Mouse (Mus musculus) hematopoietic stem cell, adult 5-6 weeks (primary cell): ENCODE data around the gene Fam168a. TPM values are rescaled to one million over a fixed set of nuclear protein-coding genes. Genes with fewer than 3 reads are reported as not detected.

Source experiments
- ATAC-seq, 2 experiments: fragments of 125-278 bp in 1 of 2; replicated peaks in 1 of 2; 2 replicates each; pipeline ENCODE4 v1.8.0; 2016 to 2017; ENCODE audit warnings: inconsistent platforms in 2 of 2, mild to moderate bottlenecking in 2 of 2, moderate number of reproducible peaks in 2 of 2, low read depth in 1 of 2, moderate TSS enrichment in 1 of 2; ENCODE audit not compliant: low FRiP score in 2 of 2, poor library complexity in 2 of 2, severe bottlenecking in 2 of 2, insufficient read depth in 1 of 2, low TSS enrichment in 1 of 2
- total RNA-seq: library from RNA; stranded (forward); fragments of 172-1452, 232-1000 nt; gene quantifications from 2 replicates; pipeline ENCODE4 v1.2.3, GENCODE M21; 2017

Fam168a gene
- total RNA-seq, 1 experiment from 2014 or later, result 18.6 TPM

GRCm38 (mm10) chr7:100758718-100759117 is 52.3 kb downstream of the Fam168a start:
- ATAC-seq, result no peak

- no peak for ATAC-seq
Measured at GRCm38 (mm10) chr7:100762726-100763125, 56.3 kb downstream of the Fam168a start.

- ATAC-seq, result no peak
Measured at GRCm38 (mm10) chr7:100767568-100767967, 61.1 kb downstream of the Fam168a start.

- ATAC-seq, result no peak
Measured at GRCm38 (mm10) chr7:100768009-100768408, 61.6 kb downstream of the Fam168a start.

GRCm38 (mm10) chr7:100769534-100770083 is 63.2 kb downstream of the Fam168a start:
- no peak for ATAC-seq

GRCm38 (mm10) chr7:100770669-100771341 is 64.4 kb downstream of the Fam168a start:
- no peak for ATAC-seq

- ATAC-seq, result no peak
Measured at GRCm38 (mm10) chr7:100774189-100774588, 67.8 kb downstream of the Fam168a start.

- no peak for ATAC-seq
Measured at GRCm38 (mm10) chr7:100775810-100776209, 69.4 kb downstream of the Fam168a start.

- peak; percentile 17 to 29; a peak in 1 of 4 replicates for ATAC-seq
Measured at GRCm38 (mm10) chr7:100780192-100780591, 73.8 kb downstream of the Fam168a start.

- no peak for ATAC-seq
Measured at GRCm38 (mm10) chr7:100784650-100785049, 78.2 kb downstream of the Fam168a start.

- ATAC-seq, result no peak
Measured at GRCm38 (mm10) chr7:100785426-100785825, 79.0 kb downstream of the Fam168a start.

GRCm38 (mm10) chr7:100786078-100786477 is 79.6 kb downstream of the Fam168a start:
- no peak; a peak in 1 of 4 replicates for ATAC-seq

GRCm38 (mm10) chr7:100788291-100788690 is 81.9 kb downstream of the Fam168a start:
- no peak for ATAC-seq

- peak in 1 of 2 experiments; percentile 32; a peak in 1 of 4 replicates for ATAC-seq
Measured at GRCm38 (mm10) chr7:100798810-100799209, 92.4 kb downstream of the Fam168a start.

- no peak for ATAC-seq
Measured at GRCm38 (mm10) chr7:100805391-100805790, 99.0 kb downstream of the Fam168a start.

GRCm38 (mm10) chr7:100811912-100812311 is 105.5 kb downstream of the Fam168a start:
- no peak for ATAC-seq

- no peak for ATAC-seq
Measured at GRCm38 (mm10) chr7:100812641-100813040, 106.2 kb downstream of the Fam168a start.

GRCm38 (mm10) chr7:100815900-100816570 is 109.6 kb downstream of the Fam168a start:
- no peak for ATAC-seq
